Mouse (Mus musculus) thymus, adult 2 months (tissue): ENCODE measurements at regions not wholly inside any gene's neighbourhood (a gene's known extent, or its start where the extent isn't known, plus 50 kb on each side); places are given as distances from the start of the nearest gene placed in this dataset.

ENCODE experiments used
- CTCF ChIP-seq: fragments of 200-500 bp; IDR thresholded peaks from 2 replicates; pipeline ENCODE4 v1.5.1; 2012; ENCODE audit warnings: mild to moderate bottlenecking, control low read depth, low read length, moderate library complexity, borderline replicate concordance; ENCODE audit not compliant: control insufficient read depth, poor library complexity, insufficient read depth; ENCODE audit errors: extremely low read depth
- POLR2A ChIP-seq: fragments of 200-500 bp; IDR thresholded peaks from 2 replicates; pipeline ENCODE4 v1.6.1; 2012; ENCODE audit warnings: mild to moderate bottlenecking, low read length, control low read depth, moderate library complexity; ENCODE audit not compliant: control insufficient read depth, poor library complexity, insufficient read depth; ENCODE audit errors: extremely low read depth

DNA sequence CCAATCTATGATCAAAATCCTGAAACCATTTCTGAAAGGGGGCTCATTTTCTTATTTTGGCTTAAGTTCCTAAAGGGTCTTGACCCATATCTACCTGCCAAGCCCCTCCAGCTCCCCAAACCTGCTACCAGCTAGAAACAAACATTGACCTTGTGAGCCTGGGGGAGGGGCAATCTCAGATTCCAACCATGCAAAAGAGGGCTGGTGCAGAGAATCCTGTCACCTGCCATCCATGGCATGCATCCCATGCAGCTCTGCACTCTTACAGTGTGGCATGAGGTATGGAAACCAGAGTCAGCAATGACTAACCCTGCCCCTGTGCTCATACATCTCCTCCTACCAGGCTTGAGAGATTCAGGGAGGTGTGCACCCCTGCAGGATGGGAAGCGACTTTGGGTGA lies 90.3 kb upstream of the Kdm8 start:
- TF ChIP-seq CTCF, result no peak
- no peak for TF ChIP-seq POLR2A
